Mouse (Mus musculus): Measurements from ENCODE around the gene Lgmn. TPM values are rescaled to one million over a fixed set of nuclear protein-coding genes. Genes with fewer than 3 reads are reported as not detected.

Lgmn gene
- total RNA-seq, 2 experiments from 2014 or later, result 78.6 to 84.8 TPM

- no peak for DNase-seq (ENCODE audit: low spot score in 2 of 2)
- H3K27ac ChIP-seq, result no peak overlapping the region
- no peak for TF ChIP-seq CTCF (conservative IDR thresholded peaks at IDR 0.05)
- H3K4me3 ChIP-seq, result no peak overlapping the region
Observed at GRCm38 (mm10) chr12:102398588-102398987, 41.0 kb downstream of the Lgmn start.

- H3K4me3 ChIP-seq, result no peak overlapping the region
- TF ChIP-seq CTCF (conservative IDR thresholded peaks at IDR 0.05), result no peak
- peak overlapping the region; percentile 24; the same call in 1 of the 2 replicates for H3K27ac ChIP-seq
- DNase-seq (ENCODE audit: low spot score in 2 of 2), result no peak
Observed at GRCm38 (mm10) chr12:102395998-102396991, 43.3 kb downstream of the Lgmn start.

- H3K27ac ChIP-seq, result no peak overlapping the region
- no peak for DNase-seq (ENCODE audit: low spot score in 2 of 2)
Observed at GRCm38 (mm10) chr12:102395537-102395936, 44.1 kb downstream of the Lgmn start.

GRCm38 (mm10) chr12:102394496-102394895, 45.1 kb downstream of the Lgmn start:
- Histone ChIP-seq H3K27ac (no peak overlapping the region), H3K4me3 (no peak overlapping the region)
- no peak for DNase-seq (ENCODE audit: low spot score in 2 of 2)
- TF ChIP-seq CTCF (conservative IDR thresholded peaks at IDR 0.05), result no peak

More at GRCm38 (mm10) chr12:102395537-102395936, 44.1 kb downstream of the Lgmn start:
- H3K4me3 ChIP-seq, result no peak overlapping the region
- TF ChIP-seq CTCF (conservative IDR thresholded peaks at IDR 0.05), result no peak

- peak in 1 of 2 experiments; percentile 39 for DNase-seq (ENCODE audit: low spot score in 2 of 2)
- peak; percentile 84 for TF ChIP-seq CTCF (conservative IDR thresholded peaks at IDR 0.05)
- no peak overlapping the region for H3K4me3 ChIP-seq
- no peak overlapping the region for H3K27ac ChIP-seq
Observed at GRCm38 (mm10) chr12:102391982-102392381, 47.6 kb downstream of the Lgmn start.

GRCm38 (mm10) chr12:102391109-102391508, 48.5 kb downstream of the Lgmn start:
- DNase-seq (ENCODE audit: low spot score in 2 of 2), result no peak
- H3K4me3 ChIP-seq, result no peak overlapping the region
- no peak for TF ChIP-seq CTCF (conservative IDR thresholded peaks at IDR 0.05)
- H3K27ac ChIP-seq, result no peak overlapping the region

- H3K27ac ChIP-seq, result no peak overlapping the region
- no peak for DNase-seq (ENCODE audit: low spot score in 2 of 2)
- H3K4me3 ChIP-seq, result no peak overlapping the region
- TF ChIP-seq CTCF (conservative IDR thresholded peaks at IDR 0.05), result no peak
Observed at GRCm38 (mm10) chr12:102390042-102390441, 49.6 kb downstream of the Lgmn start.

- H3K4me3 ChIP-seq, result no peak overlapping the region
- peak; percentile 99 for TF ChIP-seq CTCF (conservative IDR thresholded peaks at IDR 0.05)
- no peak overlapping the region for H3K27ac ChIP-seq
- DNase-seq (ENCODE audit: low spot score in 2 of 2), result peak; percentile 77 to 96
Observed at GRCm38 (mm10) chr12:102387219-102387917, 52.2 kb downstream of the Lgmn start.

- no peak overlapping the region for H3K4me3 ChIP-seq
- DNase-seq (ENCODE audit: low spot score in 2 of 2), result peak; percentile 35 to 56
- no peak overlapping the region for H3K27ac ChIP-seq
- TF ChIP-seq CTCF (conservative IDR thresholded peaks at IDR 0.05), result peak; percentile 98
Observed at GRCm38 (mm10) chr12:102384819-102385218, 54.8 kb downstream of the Lgmn start.

- Histone ChIP-seq H3K27ac (no peak overlapping the region), H3K4me3 (no peak overlapping the region)
- no peak for DNase-seq (ENCODE audit: low spot score in 2 of 2)
- TF ChIP-seq CTCF (conservative IDR thresholded peaks at IDR 0.05), result no peak
Observed at GRCm38 (mm10) chr12:102383288-102383687, 56.3 kb downstream of the Lgmn start.

- H3K27ac ChIP-seq, result no peak overlapping the region
- DNase-seq (ENCODE audit: low spot score in 2 of 2), result no peak
- H3K4me3 ChIP-seq, result no peak overlapping the region
- no peak for TF ChIP-seq CTCF (conservative IDR thresholded peaks at IDR 0.05)
Observed at GRCm38 (mm10) chr12:102382180-102382579, 57.4 kb downstream of the Lgmn start.

- Histone ChIP-seq H3K27ac (no peak overlapping the region), H3K4me3 (no peak overlapping the region)
- no peak for DNase-seq (ENCODE audit: low spot score in 2 of 2)
- no peak for TF ChIP-seq CTCF (conservative IDR thresholded peaks at IDR 0.05)
Observed at GRCm38 (mm10) chr12:102372322-102372721, 67.3 kb downstream of the Lgmn start.

- no peak for TF ChIP-seq CTCF (conservative IDR thresholded peaks at IDR 0.05)
- Histone ChIP-seq H3K4me3 (no peak overlapping the region), H3K27ac (no peak overlapping the region)
- no peak for DNase-seq (ENCODE audit: low spot score in 2 of 2)
Observed at GRCm38 (mm10) chr12:102370931-102371500, 68.6 kb downstream of the Lgmn start.
